Mouse (Mus musculus): Measurements from ENCODE around the gene Mbnl2. TPM values are rescaled to one million over a fixed set of nuclear protein-coding genes. Genes with fewer than 3 reads are reported as not detected.

Mbnl2 gene
- polyA plus RNA-seq, 1 experiment: 163 TPM

- H3K4me1 ChIP-seq (ENCODE audit: control insufficient read depth, insufficient read depth, low read length): peaks cover 11% of the 10 kb centered on the region; the same call in 1 of the 2 replicates
- DNase-seq: peak in 1 of 2 experiments; percentile 37
These were observed 1.0 kb downstream of the Mbnl2 start for GRCm38 (mm10) chr14:120276343-120277080.

GRCm38 (mm10) chr14:120277081-120277656 lies 1.7 kb downstream of the Mbnl2 start:
- 4% methylated on average over 10 of the region's 10 CpGs for WGBS
- TF ChIP-seq CTCF (IDR thresholded peaks at IDR 0.05; ENCODE audit: borderline replicate concordance, insufficient read depth, low read depth, low read length) (no peak), POLR2A (IDR thresholded peaks at IDR 0.05; ENCODE audit: borderline replicate concordance, insufficient read depth, low read length) (no peak)
- Histone ChIP-seq H3K4me1 (ENCODE audit: control insufficient read depth, insufficient read depth, low read length) (peaks cover 11% of the 10 kb centered on the region; the same call in 1 of the 2 replicates), H3K4me3 (replicated peaks; ENCODE audit: insufficient read depth, low read depth, low read length) (peak overlapping the region; percentile 77), H3K27ac (ENCODE audit: insufficient read depth, low read length) (peak overlapping the region; percentile 74), H3K27me3 (ENCODE audit: control insufficient read depth, insufficient read depth, low read length) (no peaks in the 10 kb centered on the region)
- peak; percentile 63 to 65 for DNase-seq

More at GRCm38 (mm10) chr14:120276343-120277080, 1.0 kb downstream of the Mbnl2 start:
- Histone ChIP-seq H3K27me3 (ENCODE audit: control insufficient read depth, insufficient read depth, low read length) (no peaks in the 10 kb centered on the region), H3K27ac (ENCODE audit: insufficient read depth, low read length) (0 out of 2 replicates have a peak overlapping the region, but pooled peaks have one; percentile 28), H3K4me3 (replicated peaks; ENCODE audit: insufficient read depth, low read depth, low read length) (peak overlapping the region; percentile 77)
- TF ChIP-seq POLR2A (IDR thresholded peaks at IDR 0.05; ENCODE audit: borderline replicate concordance, insufficient read depth, low read length): no peak
- under 1% methylated on average over 10 of the region's 10 CpGs for WGBS

DNA sequence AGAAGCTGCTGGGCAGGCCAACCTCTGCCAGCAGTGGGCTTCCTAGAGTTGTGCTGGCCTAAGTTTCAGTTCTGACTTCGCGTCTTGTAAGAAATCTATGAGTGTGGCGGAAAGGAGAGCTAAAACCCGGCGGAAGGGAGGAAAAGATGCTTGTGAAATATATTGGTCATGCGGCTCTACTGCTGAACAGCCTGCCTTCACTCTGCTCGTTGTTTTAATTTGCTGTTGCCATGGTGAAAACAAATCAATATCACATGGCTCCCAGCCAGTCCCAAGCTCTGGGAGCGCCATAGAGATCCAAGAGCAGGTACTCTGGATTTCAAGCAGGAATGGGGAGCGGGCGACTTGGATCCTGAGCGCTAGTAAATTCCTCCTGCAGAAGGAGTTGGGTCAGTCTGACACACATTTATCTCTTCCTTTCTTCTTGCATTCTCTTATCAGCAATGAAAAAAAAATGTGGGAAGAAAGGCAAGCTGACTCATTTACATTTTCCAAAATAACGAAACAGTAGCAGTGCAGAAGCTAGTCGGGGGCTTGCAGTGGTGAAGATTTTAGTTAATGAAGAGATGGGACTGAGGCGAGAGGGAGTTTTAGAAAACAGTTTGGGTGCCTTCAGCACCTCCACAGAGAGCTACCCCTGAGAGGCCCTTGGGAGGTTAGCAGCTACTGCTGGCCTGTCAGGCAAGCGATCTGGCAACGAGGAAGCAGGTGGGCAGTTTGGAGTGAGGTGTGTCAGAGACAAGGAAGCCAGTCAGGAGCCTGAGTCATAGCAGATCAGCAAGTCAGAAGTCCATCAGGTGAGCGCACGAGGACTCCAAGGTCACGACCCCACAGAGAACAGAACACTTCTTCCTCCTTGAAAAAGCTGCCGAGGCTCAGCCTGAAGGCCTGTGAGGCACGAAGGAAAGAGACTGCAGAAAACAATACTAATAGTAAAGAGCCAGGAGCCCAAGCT lies 3.1 kb downstream of the Mbnl2 start:
- peaks cover 12% of the 10 kb centered on the region; the same call in 1 of the 2 replicates for H3K4me1 ChIP-seq (ENCODE audit: control insufficient read depth, insufficient read depth, low read length)
- TF ChIP-seq CTCF (IDR thresholded peaks at IDR 0.05; ENCODE audit: borderline replicate concordance, insufficient read depth, low read depth, low read length): no peak
- no peak for TF ChIP-seq POLR2A (IDR thresholded peaks at IDR 0.05; ENCODE audit: borderline replicate concordance, insufficient read depth, low read length)
- WGBS: 6% methylated on average over 21 of the region's 21 CpGs
- DNase-seq: peak; percentile 45 to 58
- peak overlapping the region; percentile 77 for H3K4me3 ChIP-seq (replicated peaks; ENCODE audit: insufficient read depth, low read depth, low read length)
- H3K27me3 ChIP-seq (ENCODE audit: control insufficient read depth, insufficient read depth, low read length): no peaks in the 10 kb centered on the region
- peak overlapping the region; percentile 9; the same call in 1 of the 2 replicates for H3K27ac ChIP-seq (ENCODE audit: insufficient read depth, low read length)

DNA sequence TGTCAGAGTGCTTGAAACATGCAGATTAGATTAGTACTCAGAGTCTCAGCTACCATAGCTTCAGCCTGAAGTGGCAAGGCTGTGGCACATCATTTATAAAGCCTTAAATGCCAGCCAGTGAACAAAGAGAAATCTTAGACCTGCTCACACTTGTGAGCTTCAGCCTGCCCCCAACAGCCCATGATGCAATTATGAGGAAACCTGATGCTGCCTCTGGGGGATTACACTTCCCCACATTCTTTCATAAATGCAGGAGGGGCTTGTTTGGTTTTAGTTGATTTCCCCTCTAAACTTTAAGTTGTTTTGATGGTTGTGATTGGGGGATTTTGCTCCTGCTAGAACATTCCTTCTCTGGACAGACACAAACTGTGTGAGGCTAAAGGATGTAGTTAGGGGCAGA lies 4.7 kb downstream of the Mbnl2 start:
- peaks cover 17% of the 10 kb centered on the region for H3K4me1 ChIP-seq (ENCODE audit: control insufficient read depth, insufficient read depth, low read length)
- H3K27me3 ChIP-seq (ENCODE audit: control insufficient read depth, insufficient read depth, low read length): no peaks in the 10 kb centered on the region
- no peak for DNase-seq
- H3K4me3 ChIP-seq (replicated peaks; ENCODE audit: insufficient read depth, low read depth, low read length): no peak overlapping the region
- no peak overlapping the region for H3K27ac ChIP-seq (ENCODE audit: insufficient read depth, low read length)
- TF ChIP-seq POLR2A (IDR thresholded peaks at IDR 0.05; ENCODE audit: borderline replicate concordance, insufficient read depth, low read length) (no peak), CTCF (IDR thresholded peaks at IDR 0.05; ENCODE audit: borderline replicate concordance, insufficient read depth, low read depth, low read length) (no peak)

DNA sequence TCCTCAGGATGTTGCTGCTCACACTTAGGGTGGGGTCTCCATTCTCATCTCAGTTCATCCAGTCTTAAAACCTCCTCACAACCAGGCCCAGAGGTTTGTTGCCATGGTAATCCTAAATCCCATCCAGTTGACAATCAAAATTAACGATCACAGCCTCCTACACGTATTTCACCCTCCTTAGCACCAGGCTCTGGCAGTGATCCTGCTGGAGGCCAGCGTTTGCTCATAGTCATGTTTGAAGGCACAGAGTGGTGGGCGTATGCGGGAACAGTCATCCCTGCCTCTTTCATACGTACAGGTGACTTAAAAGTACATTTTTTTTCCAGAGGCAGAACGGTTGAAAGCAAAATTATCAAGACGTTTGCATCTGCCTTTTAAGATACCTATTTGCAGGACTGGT lies 8.3 kb downstream of the Mbnl2 start:
- DNase-seq: no peak
- no peak overlapping the region for H3K27ac ChIP-seq (ENCODE audit: insufficient read depth, low read length)

DNA sequence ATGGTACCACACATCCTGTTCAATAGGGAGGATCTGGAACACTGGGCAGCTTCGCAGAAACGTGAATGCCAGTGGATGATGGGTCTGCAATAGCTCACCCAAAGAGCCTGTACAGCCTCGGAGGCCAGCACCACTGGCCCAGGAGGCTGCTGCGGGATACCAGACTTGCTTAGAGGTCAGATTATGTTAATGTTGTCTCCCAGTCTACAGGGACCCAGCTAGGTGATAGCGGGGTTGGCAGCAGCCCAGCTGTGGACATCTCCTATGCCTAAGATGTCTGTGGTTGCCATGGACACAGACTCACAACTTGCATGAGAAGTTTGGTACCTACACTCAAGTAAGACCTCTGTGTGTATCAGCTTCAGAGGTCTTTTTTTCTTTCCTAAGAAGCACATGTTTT lies 9.0 kb downstream of the Mbnl2 start:
- 65% methylated on average over 5 of the region's 5 CpGs for WGBS
- H3K4me1 ChIP-seq (ENCODE audit: control insufficient read depth, insufficient read depth, low read length): peaks cover 37% of the 10 kb centered on the region
- TF ChIP-seq CTCF (IDR thresholded peaks at IDR 0.05; ENCODE audit: borderline replicate concordance, insufficient read depth, low read depth, low read length) (no peak), POLR2A (IDR thresholded peaks at IDR 0.05; ENCODE audit: borderline replicate concordance, insufficient read depth, low read length) (no peak)
- no peak overlapping the region for H3K4me3 ChIP-seq (replicated peaks; ENCODE audit: insufficient read depth, low read depth, low read length)
- no peak overlapping the region for H3K27ac ChIP-seq (ENCODE audit: insufficient read depth, low read length)
- no peaks in the 10 kb centered on the region for H3K27me3 ChIP-seq (ENCODE audit: control insufficient read depth, insufficient read depth, low read length)
- DNase-seq: no peak

More for the DNA sequence above, 8.3 kb downstream of the Mbnl2 start:
- TF ChIP-seq CTCF (IDR thresholded peaks at IDR 0.05; ENCODE audit: borderline replicate concordance, insufficient read depth, low read depth, low read length): no peak
- no peak for TF ChIP-seq POLR2A (IDR thresholded peaks at IDR 0.05; ENCODE audit: borderline replicate concordance, insufficient read depth, low read length)
- WGBS: 51% methylated on average over 8 of the region's 8 CpGs
- no peak overlapping the region for H3K4me3 ChIP-seq (replicated peaks; ENCODE audit: insufficient read depth, low read depth, low read length)
- H3K27me3 ChIP-seq (ENCODE audit: control insufficient read depth, insufficient read depth, low read length): no peaks in the 10 kb centered on the region
- peaks cover 33% of the 10 kb centered on the region for H3K4me1 ChIP-seq (ENCODE audit: control insufficient read depth, insufficient read depth, low read length)

DNA sequence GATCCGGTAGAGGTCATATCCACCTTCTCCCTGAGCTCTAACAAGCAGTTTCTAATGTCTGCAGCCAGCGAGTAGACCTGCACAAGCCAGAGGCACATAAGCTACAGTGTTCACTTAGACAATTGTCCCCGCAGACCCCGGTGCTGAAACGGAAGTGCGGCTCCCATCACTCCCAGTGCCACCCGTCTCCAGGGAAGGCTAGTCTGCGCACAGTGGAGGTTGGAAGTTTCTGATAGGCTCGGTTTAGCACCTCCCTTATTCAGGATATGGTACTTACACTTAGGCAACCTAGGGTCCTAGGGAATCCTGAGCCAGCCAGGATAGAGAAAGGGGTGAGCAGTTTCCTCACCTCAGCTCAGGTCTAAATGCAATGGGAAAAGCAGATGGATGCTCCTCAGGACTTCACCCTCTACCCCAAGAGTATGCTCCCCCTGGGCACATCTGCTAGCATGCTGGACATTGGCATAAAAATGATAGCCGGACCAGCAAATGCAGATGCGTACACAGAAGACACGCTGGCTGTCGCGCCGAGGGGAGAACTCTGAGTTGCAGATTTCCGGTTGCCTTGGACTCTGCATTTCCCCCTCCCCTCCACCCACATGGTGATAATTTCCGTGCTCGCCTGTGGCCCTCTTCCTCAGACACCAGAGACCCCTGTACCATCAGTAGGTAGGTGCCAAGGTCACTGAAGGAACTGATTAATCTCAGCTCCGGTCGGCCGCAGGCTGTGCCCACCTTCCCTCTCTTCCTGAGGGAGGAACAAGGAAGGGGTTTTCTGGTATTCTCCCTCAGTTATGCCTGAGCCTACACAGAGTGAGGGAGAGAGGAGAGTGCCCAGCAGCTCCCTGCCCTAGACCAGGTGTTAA lies 11.9 kb downstream of the Mbnl2 start:
- TF ChIP-seq CTCF (IDR thresholded peaks at IDR 0.05; ENCODE audit: borderline replicate concordance, insufficient read depth, low read depth, low read length): no peak
- no peak for TF ChIP-seq POLR2A (IDR thresholded peaks at IDR 0.05; ENCODE audit: borderline replicate concordance, insufficient read depth, low read length)
- Histone ChIP-seq H3K27ac (ENCODE audit: insufficient read depth, low read length) (no peak overlapping the region), H3K4me1 (ENCODE audit: control insufficient read depth, insufficient read depth, low read length) (peaks cover 32% of the 10 kb centered on the region), H3K27me3 (ENCODE audit: control insufficient read depth, insufficient read depth, low read length) (no peaks in the 10 kb centered on the region), H3K4me3 (replicated peaks; ENCODE audit: insufficient read depth, low read depth, low read length) (no peak overlapping the region)
- no peak for DNase-seq
- WGBS: 58% methylated on average over 21 of the region's 21 CpGs
